Mouse (Mus musculus): ENCODE data around the gene Ebf1. TPM values are rescaled to one million over a fixed set of nuclear protein-coding genes. Genes with fewer than 3 reads are reported as not detected.
A peak's percentile ranks its signal among the peaks of the same experiment; 100 is the strongest.

Gene Ebf1
- polyA plus RNA-seq, 1 experiment from 2014 or later = 11.6 TPM

DNA sequence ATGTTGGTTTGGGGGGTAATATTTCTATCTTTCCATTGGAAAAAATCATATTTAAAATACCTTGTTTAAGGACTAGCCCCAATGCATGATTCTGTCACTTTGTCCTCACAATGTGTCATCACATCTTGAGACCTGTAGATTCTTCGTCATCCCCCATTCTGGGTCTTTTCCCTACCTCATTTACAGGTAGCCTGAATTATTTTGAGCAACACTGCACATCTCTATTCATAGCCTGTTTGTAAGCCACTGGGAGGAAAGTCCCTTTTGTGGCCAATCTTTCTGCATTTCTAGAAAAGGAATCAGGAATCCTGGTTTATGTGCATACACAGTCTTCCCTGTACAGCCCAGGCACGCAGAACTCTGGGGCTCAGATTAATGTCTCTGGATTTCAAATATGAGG, 269.8 kb downstream of the Ebf1 start:
- Histone ChIP-seq H3K9me3 (ENCODE audit: low read depth, low read length) (no peaks in the 10 kb centered on the region), H3K4me1 (ENCODE audit: insufficient read depth) (no peaks in the 10 kb centered on the region), H3K4me3 (ENCODE audit: low read depth, low read length) (no peak overlapping the region), H3K27ac (ENCODE audit: low read depth) (no peak overlapping the region), H3K4me2 (no peak overlapping the region), H3K27me3 (ENCODE audit: insufficient read depth, low read length) (no peaks in the 10 kb centered on the region), H3K9ac (no peak overlapping the region), H3K36me3 (ENCODE audit: insufficient read depth) (no peaks in the 10 kb centered on the region)
- WGBS = 83% methylated on average over 2 of the region's 2 CpGs
- no peak for ATAC-seq (ENCODE audit: insufficient read depth)
- no peak for TF ChIP-seq CTCF (IDR thresholded peaks at IDR 0.05; ENCODE audit: low read depth)
- DNase-seq = no peak

DNA sequence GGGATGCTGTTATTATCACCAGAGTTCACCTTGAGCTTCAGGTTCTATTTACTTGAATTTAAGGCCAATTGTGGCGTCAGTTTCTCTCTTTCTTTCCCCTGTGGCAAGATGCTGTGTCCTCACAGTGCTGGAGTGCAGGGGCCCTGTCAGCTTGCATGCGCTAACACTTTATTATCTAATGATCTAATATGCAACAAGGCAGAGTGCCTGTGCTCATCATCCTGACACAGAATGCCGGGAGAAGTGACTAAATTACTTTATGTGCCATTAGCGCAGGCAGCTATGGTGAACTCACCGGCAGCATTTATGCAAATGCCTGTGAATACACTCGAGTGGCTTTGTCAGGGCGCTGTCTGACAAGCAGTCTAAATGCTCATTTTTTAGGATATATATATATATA, 270.6 kb downstream of the Ebf1 start:
- ATAC-seq (ENCODE audit: insufficient read depth) (no peak), DNase-seq (no peak)
- WGBS = 77% methylated on average over 7 of the region's 7 CpGs
- Histone ChIP-seq H3K4me1 (ENCODE audit: insufficient read depth) (no peaks in the 10 kb centered on the region), H3K4me2 (no peak overlapping the region), H3K36me3 (ENCODE audit: insufficient read depth) (no peaks in the 10 kb centered on the region), H3K9ac (no peak overlapping the region), H3K27ac (ENCODE audit: low read depth) (no peak overlapping the region), H3K27me3 (ENCODE audit: insufficient read depth, low read length) (no peaks in the 10 kb centered on the region), H3K9me3 (ENCODE audit: low read depth, low read length) (no peaks in the 10 kb centered on the region), H3K4me3 (ENCODE audit: low read depth, low read length) (no peak overlapping the region)
- no peak for TF ChIP-seq CTCF (IDR thresholded peaks at IDR 0.05; ENCODE audit: low read depth)

DNA sequence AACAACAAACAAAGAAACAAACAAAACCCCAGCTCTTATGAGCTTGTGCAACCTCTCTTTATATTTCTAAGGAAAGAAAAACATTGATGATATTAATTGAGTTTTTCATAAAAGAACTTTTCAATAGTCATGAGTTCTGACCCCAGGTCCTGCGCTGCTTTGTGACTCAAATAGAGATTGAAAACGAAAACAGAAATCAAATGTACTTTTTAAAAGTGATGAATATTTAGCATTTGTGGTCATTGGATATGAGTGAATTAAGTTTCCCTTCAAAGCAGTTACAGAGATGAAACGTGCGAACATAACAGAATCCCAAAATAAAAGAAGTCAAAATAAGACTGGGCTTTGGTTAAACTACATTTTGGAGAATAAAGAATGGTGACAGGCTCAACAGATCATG, 271.3 kb downstream of the Ebf1 start:
- Histone ChIP-seq H3K4me2 (no peak overlapping the region), H3K36me3 (ENCODE audit: insufficient read depth) (no peaks in the 10 kb centered on the region), H3K9ac (no peak overlapping the region), H3K4me1 (ENCODE audit: insufficient read depth) (no peaks in the 10 kb centered on the region), H3K27me3 (ENCODE audit: insufficient read depth, low read length) (no peaks in the 10 kb centered on the region), H3K27ac (ENCODE audit: low read depth) (no peak overlapping the region), H3K9me3 (ENCODE audit: low read depth, low read length) (no peaks in the 10 kb centered on the region), H3K4me3 (ENCODE audit: low read depth, low read length) (no peak overlapping the region)
- ATAC-seq (ENCODE audit: insufficient read depth) (no peak), DNase-seq (no peak)
- TF ChIP-seq CTCF (IDR thresholded peaks at IDR 0.05; ENCODE audit: low read depth) = no peak
- 93% methylated on average over 4 of the region's 4 CpGs for WGBS

DNA sequence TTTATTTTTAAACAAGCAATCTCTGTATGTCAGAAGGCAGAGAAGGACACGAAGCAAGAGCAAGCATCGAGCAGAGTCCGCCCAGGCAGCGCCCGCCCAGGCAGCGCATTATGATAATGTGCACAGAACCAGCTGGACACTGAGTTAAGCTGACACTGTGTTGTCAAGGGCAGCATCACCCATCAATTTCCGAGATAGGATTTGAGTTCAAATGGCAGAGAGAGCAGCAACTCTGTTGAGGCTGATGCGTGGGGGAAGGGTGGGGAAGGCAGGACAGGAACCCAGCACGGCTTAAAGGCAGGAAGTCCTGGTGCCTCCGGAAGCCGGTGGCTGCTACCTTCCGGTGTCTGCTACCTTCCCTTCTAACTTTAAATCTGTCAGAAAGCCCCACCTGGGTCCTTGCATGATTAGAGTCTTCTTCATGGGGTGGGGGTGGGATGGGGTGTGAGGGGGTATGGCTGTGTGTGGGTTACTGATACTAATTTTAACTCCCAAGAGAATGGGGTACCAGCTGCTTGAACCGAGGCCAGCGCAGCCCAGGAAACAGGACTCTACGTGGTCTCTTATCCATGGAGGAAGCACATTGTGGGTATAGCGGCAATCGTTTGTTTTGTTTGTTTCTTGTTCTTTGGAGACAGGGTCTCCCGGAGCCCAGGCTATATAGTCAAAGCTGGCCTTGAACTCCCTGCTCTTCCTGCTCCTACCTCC, 275.9 kb downstream of the Ebf1 start:
- no peaks in the 10 kb centered on the region for H3K4me1 ChIP-seq (ENCODE audit: insufficient read depth)
- no peak overlapping the region; the same call in 1 of the 2 replicates for H3K27ac ChIP-seq (ENCODE audit: low read depth)
- H3K9me3 ChIP-seq (ENCODE audit: low read depth, low read length) = no peaks in the 10 kb centered on the region
- 51% methylated on average over 18 of the region's 18 CpGs for WGBS
- no peaks in the 10 kb centered on the region for H3K27me3 ChIP-seq (ENCODE audit: insufficient read depth, low read length)
- ATAC-seq (ENCODE audit: insufficient read depth) (peak; percentile 56; the same call in 1 of the 2 replicates), DNase-seq (peak; percentile 27)
- no peak for TF ChIP-seq CTCF (IDR thresholded peaks at IDR 0.05; ENCODE audit: low read depth)
- no peaks in the 10 kb centered on the region for H3K36me3 ChIP-seq (ENCODE audit: insufficient read depth)
- peak overlapping the region; percentile 33; the same call in 1 of the 2 replicates for H3K4me2 ChIP-seq
- no peak overlapping the region; the same call in 1 of the 2 replicates for H3K9ac ChIP-seq
- no peak overlapping the region for H3K4me3 ChIP-seq (ENCODE audit: low read depth, low read length)

DNA sequence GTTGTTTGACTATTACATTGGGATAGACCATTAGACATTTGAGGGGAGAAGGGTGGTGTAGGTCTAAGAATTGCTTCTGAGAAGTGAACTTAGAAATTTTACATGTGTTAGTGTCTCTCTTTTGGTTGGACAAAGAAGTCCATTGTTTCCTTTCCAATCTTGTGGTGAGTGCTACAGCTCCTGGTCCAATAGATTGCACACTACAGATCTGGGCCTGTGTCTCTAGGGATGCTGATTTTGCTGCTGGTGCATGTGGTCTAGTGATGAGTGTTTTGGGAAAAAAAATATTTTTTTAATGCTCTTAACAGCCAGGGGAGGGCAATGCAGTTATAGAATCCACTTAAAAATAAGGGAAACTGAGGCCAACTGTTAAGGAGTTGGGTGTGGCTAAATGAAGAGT, 276.9 kb downstream of the Ebf1 start:
- DNase-seq (no peak), ATAC-seq (ENCODE audit: insufficient read depth) (no peak)
- Histone ChIP-seq H3K9ac (no peak overlapping the region), H3K9me3 (ENCODE audit: low read depth, low read length) (no peaks in the 10 kb centered on the region), H3K4me1 (ENCODE audit: insufficient read depth) (no peaks in the 10 kb centered on the region), H3K27me3 (ENCODE audit: insufficient read depth, low read length) (no peaks in the 10 kb centered on the region), H3K36me3 (ENCODE audit: insufficient read depth) (no peaks in the 10 kb centered on the region), H3K27ac (ENCODE audit: low read depth) (no peak overlapping the region), H3K4me3 (ENCODE audit: low read depth, low read length) (no peak overlapping the region), H3K4me2 (no peak overlapping the region)
- no peak for TF ChIP-seq CTCF (IDR thresholded peaks at IDR 0.05; ENCODE audit: low read depth)

DNA sequence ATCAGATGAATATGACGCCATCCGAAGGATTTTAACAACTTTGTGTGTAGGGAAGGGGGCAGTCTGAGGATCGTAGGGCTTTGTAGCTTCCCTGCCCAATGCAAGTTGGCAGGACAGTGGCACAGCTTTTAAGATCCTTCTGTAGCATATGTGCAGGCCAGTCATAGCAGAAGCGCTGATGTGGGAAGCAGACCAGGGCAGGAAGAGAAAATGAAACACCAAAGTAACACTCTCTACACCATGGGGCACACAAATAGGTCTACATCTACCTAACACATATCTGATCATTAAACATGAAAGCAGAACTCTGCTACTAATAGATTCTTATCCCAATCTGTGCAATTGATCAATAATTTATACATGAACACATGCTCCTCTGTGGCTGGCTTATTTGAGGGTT, 277.7 kb downstream of the Ebf1 start:
- no peaks in the 10 kb centered on the region for H3K36me3 ChIP-seq (ENCODE audit: insufficient read depth)
- H3K9me3 ChIP-seq (ENCODE audit: low read depth, low read length) = no peaks in the 10 kb centered on the region
- H3K4me3 ChIP-seq (ENCODE audit: low read depth, low read length) = no peak overlapping the region
- no peak for ATAC-seq (ENCODE audit: insufficient read depth)
- 93% methylated on average over 4 of the region's 4 CpGs for WGBS
- no peak overlapping the region for H3K4me2 ChIP-seq
- no peak overlapping the region for H3K27ac ChIP-seq (ENCODE audit: low read depth)
- H3K27me3 ChIP-seq (ENCODE audit: insufficient read depth, low read length) = no peaks in the 10 kb centered on the region
- TF ChIP-seq CTCF (IDR thresholded peaks at IDR 0.05; ENCODE audit: low read depth) = no peak
- H3K9ac ChIP-seq = no peak overlapping the region
- H3K4me1 ChIP-seq (ENCODE audit: insufficient read depth) = no peaks in the 10 kb centered on the region
- DNase-seq = no peak

DNA sequence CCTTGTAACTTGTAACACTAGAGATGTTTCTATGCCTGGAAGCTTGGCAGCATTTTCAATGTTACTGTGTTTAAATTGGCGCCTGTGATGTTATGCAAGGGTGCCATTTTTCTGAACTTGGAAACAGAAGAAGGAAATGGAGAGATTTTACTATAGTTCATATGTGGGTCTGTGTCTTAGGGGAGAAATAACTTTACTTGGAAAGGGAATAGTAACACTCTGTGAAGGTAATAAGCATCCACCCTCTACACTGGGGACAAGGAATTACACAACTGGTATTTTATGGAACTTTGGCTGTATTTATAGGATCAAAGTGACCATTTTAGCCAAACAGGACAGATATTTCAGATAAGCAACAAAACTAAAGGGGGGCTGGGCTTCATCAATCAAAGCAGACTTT, 278.8 kb downstream of the Ebf1 start:
- H3K36me3 ChIP-seq (ENCODE audit: insufficient read depth) = no peaks in the 10 kb centered on the region
- no peak overlapping the region for H3K27ac ChIP-seq (ENCODE audit: low read depth)
- no peak for DNase-seq
- ATAC-seq (ENCODE audit: insufficient read depth) = no peak
- no peaks in the 10 kb centered on the region for H3K4me1 ChIP-seq (ENCODE audit: insufficient read depth)
- H3K9ac ChIP-seq = no peak overlapping the region
- TF ChIP-seq CTCF (IDR thresholded peaks at IDR 0.05; ENCODE audit: low read depth) = no peak
- H3K27me3 ChIP-seq (ENCODE audit: insufficient read depth, low read length) = no peaks in the 10 kb centered on the region
- no peaks in the 10 kb centered on the region for H3K9me3 ChIP-seq (ENCODE audit: low read depth, low read length)
- WGBS = 88% methylated on average over 1 of the region's 1 CpGs
- no peak overlapping the region for H3K4me3 ChIP-seq (ENCODE audit: low read depth, low read length)
- H3K4me2 ChIP-seq = no peak overlapping the region
